In genomic region chr2:79498990-79499755, GRCm38 (mm10) we compare ENCODE assay signal across 8 mouse cellular contexts. TPM values are rescaled to one million over a fixed set of nuclear protein-coding genes. Genes with fewer than 3 reads are reported as not detected.
DNase-seq lines count a peak whose midpoint lies in the region; ATAC-seq and TF ChIP-seq lines count a peak whose summit lies in the region.

No protein-coding gene starts in this region.

- H3K4me1 ChIP-seq in heart, embryonic 12.5 days (replicated peaks) = no peaks in the 10 kb centered on the region

- no peak overlapping the region for H3K4me2 ChIP-seq in heart, embryonic 12.5 days

- no peaks in the 10 kb centered on the region for H3K9me3 ChIP-seq in heart, embryonic 12.5 days (replicated peaks)

- 23% methylated on average over 10 of the region's 10 CpGs for WGBS in heart, embryonic 12.5 days

- intact Hi-C loops in left cerebral cortex, adult 2 months (cut with DNase I) = loop anchor here (1.0 to 5.0 kb wide), 3 partner anchors 128 to 540 kb away; partner anchors contain the start of gene Itga4

- peak; percentile 85 for DNase-seq in heart, adult 11 months
- peak; percentile 82 for DNase-seq in cerebellum, adult 8-10 months
- peak; percentile 22 to 76 for DNase-seq in frontal cortex, postnatal 10 days (ENCODE audit: low spot score in 2 of 2)
- peak; percentile 39 for DNase-seq in hindlimb bud, embryonic 11.5 days (ENCODE audit: extremely low spot score, low read depth, low spot score)
- peak; percentile 69 to 83 for DNase-seq in left cerebral cortex, adult 2 months (ENCODE audit: extremely low spot score in 1 of 2, low spot score in 2 of 2)
- DNase-seq in mesoderm, embryonic 11.5 days (ENCODE audit: low read depth, low spot score) = peak; percentile 78
- DNase-seq in right cerebral cortex, postnatal 36 days (ENCODE audit: low spot score in 2 of 2) = peak; percentile 59 to 67

- H3K9ac ChIP-seq in heart, embryonic 12.5 days = no peak overlapping the region

- H3K27me3 ChIP-seq in heart, embryonic 12.5 days (replicated peaks) = no peaks in the 10 kb centered on the region

- no peak overlapping the region for H3K27ac ChIP-seq in heart, embryonic 12.5 days (ENCODE audit: poor library complexity, severe bottlenecking)
- no peak overlapping the region for H3K27ac ChIP-seq in left cerebral cortex, adult 2 months

- H3K36me3 ChIP-seq in heart, embryonic 12.5 days = no peaks in the 10 kb centered on the region

- TF ChIP-seq CTCF in left cerebral cortex, adult 2 months (IDR thresholded peaks at IDR 0.05) = peak; percentile 78

- H3K4me3 ChIP-seq in heart, embryonic 12.5 days = no peak overlapping the region
- H3K4me3 ChIP-seq in left cerebral cortex, adult 2 months = no peak overlapping the region

- no peak for ATAC-seq in heart, embryonic 12.5 days (ENCODE audit: insufficient number of reproducible peaks, low FRiP score)

RNA-seq across cellular contexts. Expression of gene Cerkl, which starts 42.6 kb away (rescaled TPM):
- 0.89 TPM in 1 of 2 replicates, not detected in the other for polyA plus RNA-seq in heart, embryonic 12.5 days (2016; fragmentation: Nextera tagmentation; extraction: Ambion mirVana)
- total RNA-seq in left cerebral cortex, adult 2 months (2021) = 1 to 10 TPM; 5.6 to 6.3 TPM

RNA-seq across cellular contexts. Expression of gene Neurod1, which starts 42.6 kb away (rescaled TPM):
- not detected in 2 replicates for polyA plus RNA-seq in heart, embryonic 12.5 days (2016; fragmentation: Nextera tagmentation; extraction: Ambion mirVana)
- total RNA-seq in left cerebral cortex, adult 2 months (2021) = 10 to 100 TPM; 16.7 to 17.3 TPM
